15 mouse cellular contexts compared by ENCODE assay signal in the genomic region with DNA sequence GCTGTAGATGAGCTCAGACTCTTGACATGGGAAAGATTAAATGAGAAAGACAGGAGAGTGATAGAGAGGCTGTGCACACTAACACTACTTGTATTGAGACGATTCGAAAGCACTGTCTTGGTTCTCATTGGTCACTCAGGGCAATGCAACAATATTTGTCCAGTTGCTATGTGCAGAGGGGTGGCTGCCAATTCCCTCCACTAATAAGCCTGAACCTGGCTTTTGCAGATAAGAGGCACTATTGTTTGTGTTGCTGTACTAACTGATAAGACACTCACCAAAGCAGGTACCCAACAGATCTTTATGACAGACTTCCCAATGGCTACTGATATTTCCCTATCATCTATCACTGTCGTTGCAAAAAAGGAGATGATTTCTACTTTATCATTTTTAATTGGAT.
DNase-seq lines count a peak whose midpoint lies in the region; ATAC-seq and TF ChIP-seq lines count a peak whose summit lies in the region.
"Had no signal": no experiment of that assay in that cellular context is flagged by ENCODE, and none has a peak within 500 bp of the region (broad histone marks: within the 10 kb centered on the region; RNA-seq: fewer than 3 reads in every experiment).

No protein-coding gene starts in this region.

- no peaks in the 10 kb centered on the region for H3K36me3 ChIP-seq in hindbrain, postnatal 0 days (ENCODE audit: insufficient read depth, low read length)
- no peaks in the 10 kb centered on the region for H3K36me3 ChIP-seq in hindbrain, embryonic 10.5 days
- 0 out of 2 replicates have a peak, but pooled peaks cover 7% of the 10 kb centered on the region for H3K36me3 ChIP-seq in heart, embryonic 12.5 days
- no peaks in the 10 kb centered on the region for H3K36me3 ChIP-seq in intestine, postnatal 0 days (ENCODE audit: control insufficient read depth, insufficient read depth)
- H3K36me3 ChIP-seq in stomach, embryonic 15.5 days: no peaks in the 10 kb centered on the region
- H3K36me3 ChIP-seq in forebrain, embryonic 11.5 days (ENCODE audit: control insufficient read depth, insufficient read depth, low read length): no peaks in the 10 kb centered on the region
- H3K36me3 ChIP-seq: heart, embryonic 15.5 days; limb, embryonic 12.5 days; neural tube, embryonic 12.5 days had no signal

- no peaks in the 10 kb centered on the region for H3K9me3 ChIP-seq in hindbrain, postnatal 0 days (ENCODE audit: low read length)
- H3K9me3 ChIP-seq in hindbrain, embryonic 10.5 days: no peaks in the 10 kb centered on the region
- no peaks in the 10 kb centered on the region for H3K9me3 ChIP-seq in heart, embryonic 12.5 days (replicated peaks)
- H3K9me3 ChIP-seq in intestine, postnatal 0 days (ENCODE audit: control insufficient read depth): no peaks in the 10 kb centered on the region
- H3K9me3 ChIP-seq in stomach, embryonic 15.5 days: no peaks in the 10 kb centered on the region
- no peaks in the 10 kb centered on the region for H3K9me3 ChIP-seq in forebrain, embryonic 11.5 days (ENCODE audit: control insufficient read depth, low read length)
- H3K9me3 ChIP-seq: heart, embryonic 15.5 days; limb, embryonic 12.5 days; neural tube, embryonic 12.5 days had no signal

- H3K27ac ChIP-seq in hindbrain, postnatal 0 days: no peak overlapping the region
- no peak overlapping the region for H3K27ac ChIP-seq in hindbrain, embryonic 10.5 days
- no peak overlapping the region for H3K27ac ChIP-seq in heart, embryonic 12.5 days (ENCODE audit: poor library complexity, severe bottlenecking)
- no peak overlapping the region for H3K27ac ChIP-seq in intestine, postnatal 0 days (ENCODE audit: low read depth, low read length)
- H3K27ac ChIP-seq in stomach, embryonic 15.5 days: no peak overlapping the region
- H3K27ac ChIP-seq in forebrain, embryonic 11.5 days (ENCODE audit: low read depth, low read length): no peak overlapping the region
- H3K27ac ChIP-seq: heart, embryonic 15.5 days; limb, embryonic 12.5 days; neural tube, embryonic 12.5 days had no signal

- H3K4me1 ChIP-seq in hindbrain, postnatal 0 days (ENCODE audit: insufficient read depth, low read length): no peaks in the 10 kb centered on the region
- H3K4me1 ChIP-seq in hindbrain, embryonic 10.5 days (replicated peaks): peaks cover 14% of the 10 kb centered on the region
- peaks cover 22% of the 10 kb centered on the region for H3K4me1 ChIP-seq in heart, embryonic 12.5 days (replicated peaks)
- H3K4me1 ChIP-seq in intestine, postnatal 0 days (replicated peaks; ENCODE audit: control insufficient read depth, insufficient read depth, low read length): peaks cover 5% of the 10 kb centered on the region; the same call in 1 of the 2 replicates
- 0 out of 2 replicates have a peak, but pooled peaks cover 3% of the 10 kb centered on the region for H3K4me1 ChIP-seq in stomach, embryonic 15.5 days
- H3K4me1 ChIP-seq in forebrain, embryonic 11.5 days (replicated peaks; ENCODE audit: control insufficient read depth, insufficient read depth, low read length): no peaks in the 10 kb centered on the region

- no peak overlapping the region for H3K4me3 ChIP-seq in hindbrain, postnatal 0 days (ENCODE audit: low read length)
- no peak overlapping the region for H3K4me3 ChIP-seq in hindbrain, embryonic 10.5 days
- H3K4me3 ChIP-seq in heart, embryonic 12.5 days: no peak overlapping the region
- no peak overlapping the region for H3K4me3 ChIP-seq in intestine, postnatal 0 days (ENCODE audit: low read depth, low read length)
- H3K4me3 ChIP-seq in stomach, embryonic 15.5 days (replicated peaks): no peak overlapping the region
- no peak overlapping the region for H3K4me3 ChIP-seq in forebrain, embryonic 11.5 days (ENCODE audit: low read depth, low read length)
- H3K4me3 ChIP-seq: heart, embryonic 15.5 days; limb, embryonic 12.5 days; neural tube, embryonic 12.5 days had no signal

- no peak for DNase-seq in hindbrain, postnatal 0 days (ENCODE audit: low spot score)
- DNase-seq in hindbrain, embryonic 10.5 days (ENCODE audit: low spot score): no peak
- DNase-seq in forebrain, embryonic 11.5 days (ENCODE audit: low spot score): no peak
- no peak for DNase-seq in thymus, postnatal 14 days
- no peak for DNase-seq in kidney, adult 9 months
- DNase-seq: cerebellum, adult 18-20 months; layer of hippocampus, postnatal 36 days; lung, postnatal 14 days had no signal

- no peaks in the 10 kb centered on the region for H3K27me3 ChIP-seq in hindbrain, postnatal 0 days (ENCODE audit: insufficient read depth, low read length)
- no peaks in the 10 kb centered on the region for H3K27me3 ChIP-seq in hindbrain, embryonic 10.5 days (ENCODE audit: insufficient read depth, poor library complexity, severe bottlenecking)
- no peaks in the 10 kb centered on the region for H3K27me3 ChIP-seq in heart, embryonic 12.5 days (replicated peaks)
- H3K27me3 ChIP-seq in intestine, postnatal 0 days (replicated peaks; ENCODE audit: control insufficient read depth, insufficient read depth, low read length): no peaks in the 10 kb centered on the region
- H3K27me3 ChIP-seq in stomach, embryonic 15.5 days (replicated peaks): no peaks in the 10 kb centered on the region
- no peaks in the 10 kb centered on the region for H3K27me3 ChIP-seq in forebrain, embryonic 11.5 days (ENCODE audit: control insufficient read depth, insufficient read depth, low read length)
- H3K27me3 ChIP-seq: heart, embryonic 15.5 days; limb, embryonic 12.5 days; neural tube, embryonic 12.5 days had no signal

- H3K4me2 ChIP-seq in hindbrain, postnatal 0 days (ENCODE audit: low read depth, low read length): no peak overlapping the region
- H3K4me2 ChIP-seq in heart, embryonic 12.5 days: peak overlapping the region; percentile 16; the same call in 1 of the 2 replicates
- H3K4me2 ChIP-seq in intestine, postnatal 0 days (replicated peaks; ENCODE audit: low read depth): 0 out of 2 replicates have a peak overlapping the region, but pooled peaks have one; percentile 7
- no peak overlapping the region for H3K4me2 ChIP-seq in stomach, embryonic 15.5 days
- H3K4me2 ChIP-seq in forebrain, embryonic 11.5 days (ENCODE audit: low read depth, low read length, severe bottlenecking): no peak overlapping the region
- H3K4me2 ChIP-seq: heart, embryonic 15.5 days; limb, embryonic 12.5 days; neural tube, embryonic 12.5 days had no signal

- TF ChIP-seq CTCF in hindbrain, postnatal 0 days (IDR thresholded peaks at IDR 0.05; ENCODE audit: low read depth): no peak
- no peak for TF ChIP-seq CTCF in intestine, postnatal 0 days (IDR thresholded peaks at IDR 0.05; ENCODE audit: low read depth)

- 72% methylated on average over 3 of the region's 3 CpGs for WGBS in hindbrain, postnatal 0 days
- WGBS in hindbrain, embryonic 10.5 days: 91% methylated on average over 3 of the region's 3 CpGs
- WGBS in heart, embryonic 12.5 days: 41% methylated on average over 3 of the region's 3 CpGs
- WGBS in intestine, postnatal 0 days: 33% methylated on average over 3 of the region's 3 CpGs
- WGBS in stomach, embryonic 15.5 days: 60% methylated on average over 3 of the region's 3 CpGs
- WGBS in forebrain, embryonic 11.5 days: 89% methylated on average over 3 of the region's 3 CpGs

- H3K9ac ChIP-seq in hindbrain, postnatal 0 days (replicated peaks; ENCODE audit: low read length): no peak overlapping the region
- H3K9ac ChIP-seq in heart, embryonic 12.5 days: no peak overlapping the region
- H3K9ac ChIP-seq in intestine, postnatal 0 days (ENCODE audit: low read depth, low read length): no peak overlapping the region
- H3K9ac ChIP-seq in stomach, embryonic 15.5 days: no peak overlapping the region
- H3K9ac ChIP-seq in forebrain, embryonic 11.5 days (ENCODE audit: low read length): no peak overlapping the region
- H3K9ac ChIP-seq: heart, embryonic 15.5 days; limb, embryonic 12.5 days; neural tube, embryonic 12.5 days had no signal

- ATAC-seq in hindbrain, postnatal 0 days: 0 out of 2 replicates have a peak, but pooled peaks have one; percentile 38
- 0 out of 2 replicates have a peak, but pooled peaks have one; percentile 15 for ATAC-seq in heart, embryonic 12.5 days (ENCODE audit: insufficient number of reproducible peaks, low FRiP score)
- peak; percentile 65; the same call in 1 of the 2 replicates for ATAC-seq in intestine, postnatal 0 days
- ATAC-seq in stomach, embryonic 15.5 days (ENCODE audit: insufficient read depth, low FRiP score, low read depth): peak; percentile 75
- no peak for ATAC-seq in forebrain, embryonic 11.5 days (replicated peaks; ENCODE audit: low FRiP score)
- ATAC-seq: midbrain, embryonic 16.5 days had no signal

Comparison
In these comparisons a context has a peak if more than half of its experiments do, and no peak if none do; other contexts are left out.
1. H3K4me2 ChIP-seq: peak in heart, embryonic 12.5 days (single experiment) and intestine, postnatal 0 days (single experiment); none in hindbrain, postnatal 0 days (single experiment), stomach, embryonic 15.5 days (single experiment) and forebrain, embryonic 11.5 days (single experiment).